Mouse (Mus musculus): ENCODE results near the gene Asb6. TPM values are rescaled to one million over a fixed set of nuclear protein-coding genes. Genes with fewer than 3 reads are reported as not detected.

The Asb6 gene
- polyA plus RNA-seq, 1 experiment from 2014 or later = 28.0 TPM

- 14% methylated on average over 5 of the region's 5 CpGs for WGBS
- H3K4me1 ChIP-seq (ENCODE audit: control insufficient read depth, insufficient read depth, low read length) = peaks cover 10% of the 10 kb centered on the region
- H3K4me2 ChIP-seq (ENCODE audit: low read depth, low read length) = no peak overlapping the region
- H3K27me3 ChIP-seq (ENCODE audit: control insufficient read depth, insufficient read depth, low read length) = no peaks in the 10 kb centered on the region
- no peaks in the 10 kb centered on the region for H3K9me3 ChIP-seq (replicated peaks; ENCODE audit: control insufficient read depth, low read length)
- no peak overlapping the region for H3K4me3 ChIP-seq (replicated peaks; ENCODE audit: low read length)
- H3K27ac ChIP-seq (ENCODE audit: low read length) = no peak overlapping the region
- H3K9ac ChIP-seq (ENCODE audit: low read length) = no peak overlapping the region
- no peaks in the 10 kb centered on the region for H3K36me3 ChIP-seq (ENCODE audit: control insufficient read depth, insufficient read depth, low read length)
- no peak for ATAC-seq (ENCODE audit: insufficient read depth, low FRiP score)
Measured at GRCm38 (mm10) chr2:30779241-30779640, 50.9 kb downstream of the Asb6 start.

- no peaks in the 10 kb centered on the region for H3K36me3 ChIP-seq (ENCODE audit: control insufficient read depth, insufficient read depth, low read length)
- H3K4me3 ChIP-seq (replicated peaks; ENCODE audit: low read length) = no peak overlapping the region
- no peaks in the 10 kb centered on the region for H3K9me3 ChIP-seq (replicated peaks; ENCODE audit: control insufficient read depth, low read length)
- no peak overlapping the region for H3K9ac ChIP-seq (ENCODE audit: low read length)
- no peak overlapping the region for H3K4me2 ChIP-seq (ENCODE audit: low read depth, low read length)
- WGBS = 76% methylated on average over 4 of the region's 4 CpGs
- no peak for ATAC-seq (ENCODE audit: insufficient read depth, low FRiP score)
- H3K4me1 ChIP-seq (ENCODE audit: control insufficient read depth, insufficient read depth, low read length) = peaks cover 4% of the 10 kb centered on the region
- no peaks in the 10 kb centered on the region for H3K27me3 ChIP-seq (ENCODE audit: control insufficient read depth, insufficient read depth, low read length)
- H3K27ac ChIP-seq (ENCODE audit: low read length) = no peak overlapping the region
Measured at GRCm38 (mm10) chr2:30778235-30778634, 51.9 kb downstream of the Asb6 start.

GRCm38 (mm10) chr2:30777266-30777665, 52.9 kb downstream of the Asb6 start:
- H3K27me3 ChIP-seq (ENCODE audit: control insufficient read depth, insufficient read depth, low read length) = no peaks in the 10 kb centered on the region
- no peaks in the 10 kb centered on the region for H3K36me3 ChIP-seq (ENCODE audit: control insufficient read depth, insufficient read depth, low read length)
- no peak overlapping the region for H3K4me3 ChIP-seq (replicated peaks; ENCODE audit: low read length)
- H3K9me3 ChIP-seq (replicated peaks; ENCODE audit: control insufficient read depth, low read length) = no peaks in the 10 kb centered on the region
- no peak overlapping the region for H3K9ac ChIP-seq (ENCODE audit: low read length)
- ATAC-seq (ENCODE audit: insufficient read depth, low FRiP score) = no peak
- no peak overlapping the region for H3K4me2 ChIP-seq (ENCODE audit: low read depth, low read length)
- WGBS = 72% methylated on average over 3 of the region's 3 CpGs
- peaks cover 9% of the 10 kb centered on the region for H3K4me1 ChIP-seq (ENCODE audit: control insufficient read depth, insufficient read depth, low read length)
- no peak overlapping the region for H3K27ac ChIP-seq (ENCODE audit: low read length)

GRCm38 (mm10) chr2:30775955-30776354, 54.2 kb downstream of the Asb6 start:
- Histone ChIP-seq H3K4me1 (ENCODE audit: control insufficient read depth, insufficient read depth, low read length) (peaks cover 20% of the 10 kb centered on the region), H3K9me3 (replicated peaks; ENCODE audit: control insufficient read depth, low read length) (no peaks in the 10 kb centered on the region), H3K9ac (ENCODE audit: low read length) (no peak overlapping the region), H3K27me3 (ENCODE audit: control insufficient read depth, insufficient read depth, low read length) (no peaks in the 10 kb centered on the region), H3K27ac (ENCODE audit: low read length) (no peak overlapping the region), H3K4me3 (replicated peaks; ENCODE audit: low read length) (no peak overlapping the region), H3K36me3 (ENCODE audit: control insufficient read depth, insufficient read depth, low read length) (no peaks in the 10 kb centered on the region), H3K4me2 (ENCODE audit: low read depth, low read length) (no peak overlapping the region)
- WGBS = 59% methylated on average over 3 of the region's 3 CpGs
- ATAC-seq (ENCODE audit: insufficient read depth, low FRiP score) = no peak

- no peaks in the 10 kb centered on the region for H3K27me3 ChIP-seq (ENCODE audit: control insufficient read depth, insufficient read depth, low read length)
- no peak overlapping the region for H3K4me3 ChIP-seq (replicated peaks; ENCODE audit: low read length)
- 78% methylated on average over 8 of the region's 8 CpGs for WGBS
- no peak for ATAC-seq (ENCODE audit: insufficient read depth, low FRiP score)
- no peak overlapping the region for H3K9ac ChIP-seq (ENCODE audit: low read length)
- H3K4me1 ChIP-seq (ENCODE audit: control insufficient read depth, insufficient read depth, low read length) = peaks cover 20% of the 10 kb centered on the region
- H3K36me3 ChIP-seq (ENCODE audit: control insufficient read depth, insufficient read depth, low read length) = no peaks in the 10 kb centered on the region
- H3K27ac ChIP-seq (ENCODE audit: low read length) = peak overlapping the region; percentile 18; the same call in 1 of the 2 replicates
- no peaks in the 10 kb centered on the region for H3K9me3 ChIP-seq (replicated peaks; ENCODE audit: control insufficient read depth, low read length)
- H3K4me2 ChIP-seq (ENCODE audit: low read depth, low read length) = no peak overlapping the region
Measured at GRCm38 (mm10) chr2:30773313-30774005, 56.7 kb downstream of the Asb6 start.

Other genes with a start within 250 kb of the Asb6 start
- 0.34 and 1.1 TPM in 2 replicates for gene Cstad, start 235.3 kb downstream of the Asb6 start, polyA plus RNA-seq (2015; fragmentation: Nextera tagmentation; extraction: Ambion mirVana)
- 1.5 and 1.7 TPM in 2 replicates for gene 1700001O22Rik, start 26.7 kb downstream of the Asb6 start, polyA plus RNA-seq (2015; fragmentation: Nextera tagmentation; extraction: Ambion mirVana)
- 71.5 and 80.0 TPM in 2 replicates for gene Ntmt1, start 22.5 kb downstream of the Asb6 start, polyA plus RNA-seq (2015; fragmentation: Nextera tagmentation; extraction: Ambion mirVana)
- 3.5 and 3.9 TPM in 2 replicates for gene Prrx2, start 4.6 kb upstream of the Asb6 start, polyA plus RNA-seq (2015; fragmentation: Nextera tagmentation; extraction: Ambion mirVana)
- 10.3 and 13.0 TPM in 2 replicates for gene Ptges, start 99.5 kb upstream of the Asb6 start, polyA plus RNA-seq (2015; fragmentation: Nextera tagmentation; extraction: Ambion mirVana)
- gene Tor1b, start 122.6 kb upstream of the Asb6 start, polyA plus RNA-seq (2015; fragmentation: Nextera tagmentation; extraction: Ambion mirVana) = 33.6 and 34.8 TPM in 2 replicates
- gene Tor1a, start 137.6 kb upstream of the Asb6 start, polyA plus RNA-seq (2015; fragmentation: Nextera tagmentation; extraction: Ambion mirVana) = 70.0 and 75.1 TPM in 2 replicates
- 54.6 and 56.2 TPM in 2 replicates for gene BC005624, start 151.9 kb upstream of the Asb6 start, polyA plus RNA-seq (2015; fragmentation: Nextera tagmentation; extraction: Ambion mirVana)
- 22.0 and 23.8 TPM in 2 replicates for gene Usp20, start 151.9 kb upstream of the Asb6 start, polyA plus RNA-seq (2015; fragmentation: Nextera tagmentation; extraction: Ambion mirVana)

Measured in stomach, embryonic 16.5 days (tissue).